Mouse (Mus musculus): ENCODE measurements around the gene Slc25a48. TPM values are rescaled to one million over a fixed set of nuclear protein-coding genes. Genes with fewer than 3 reads are reported as not detected.

Slc25a48 gene
- polyA plus RNA-seq (2012; ENCODE audit: insufficient read depth, insufficient read length, low replicate concordance, missing spikeins), result not detected in 2 replicates

GRCm38 (mm10) chr13:56438211-56439075 is at the start of gene Slc25a48:
Slc25a48 (plus strand) TSS chr13:56438355.
- 5% methylated on average over 51 of the region's 51 CpGs for WGBS
- Histone ChIP-seq H3K4me3 (ENCODE audit: insufficient read depth, low read depth, low read length) (peak within 1 kb of the TSS; percentile 3; the same call in 1 of the 2 replicates), H3K4me1 (ENCODE audit: control insufficient read depth, insufficient read depth, low read length) (peaks cover 11% of the 10 kb centered on the region), H3K27ac (ENCODE audit: insufficient read depth, low read depth, low read length) (no peak within 1 kb of the TSS)
- no peak for TF ChIP-seq POLR2A (IDR thresholded peaks at IDR 0.05; ENCODE audit: insufficient read depth, low read depth, low read length)
- no peak for TF ChIP-seq CTCF (IDR thresholded peaks at IDR 0.05; ENCODE audit: insufficient read depth, low read depth, low read length)

DNA sequence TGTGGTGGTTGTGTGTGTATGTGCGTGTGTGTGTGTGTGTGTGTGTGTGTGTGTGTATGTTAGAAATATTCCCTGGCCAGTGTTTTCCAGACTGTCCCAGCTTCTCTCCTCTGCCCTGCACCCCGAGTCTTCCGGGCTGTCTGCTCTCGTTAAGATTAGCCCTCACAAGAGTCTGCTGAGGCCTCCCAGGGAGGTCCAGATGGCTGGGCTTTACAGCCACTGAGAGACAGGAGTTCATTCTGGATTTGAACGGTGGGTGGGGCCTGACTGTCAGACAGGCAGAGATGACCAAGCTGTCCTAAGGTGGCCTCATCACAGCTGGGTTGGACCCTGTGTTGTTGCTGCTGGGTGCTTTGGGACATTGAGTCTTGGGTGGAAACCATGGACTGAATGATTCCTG is 40.6 kb upstream of the Slc25a48 start:
- 70% methylated on average over 5 of the region's 5 CpGs for WGBS

DNA sequence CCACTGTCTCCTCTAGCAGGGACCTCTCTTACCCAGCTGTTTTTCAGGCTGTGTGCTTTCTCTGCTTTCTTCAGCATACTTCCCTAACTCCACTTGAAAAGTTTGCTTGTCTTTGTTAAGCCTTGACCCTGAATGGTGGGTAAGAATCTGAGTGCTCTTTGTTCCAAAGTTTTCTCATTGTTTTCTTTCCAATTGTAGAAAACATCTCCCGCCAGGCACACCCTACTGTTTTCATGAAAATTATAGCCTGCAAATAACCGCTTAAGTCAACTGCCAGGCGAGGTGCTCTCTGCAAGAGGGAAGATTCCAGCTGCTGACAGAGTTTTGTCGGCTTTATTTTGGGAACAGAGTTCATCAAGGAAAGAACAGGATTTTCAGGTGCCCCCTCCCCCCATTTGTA is 37.0 kb upstream of the Slc25a48 start:
- WGBS, result 25% methylated on average over 4 of the region's 4 CpGs
- no peak overlapping the region for H3K4me3 ChIP-seq (ENCODE audit: insufficient read depth, low read depth, low read length)
- peaks cover 18% of the 10 kb centered on the region for H3K4me1 ChIP-seq (ENCODE audit: control insufficient read depth, insufficient read depth, low read length)
- 0 out of 2 replicates have a peak overlapping the region, but pooled peaks have one; percentile 30 for H3K27ac ChIP-seq (ENCODE audit: insufficient read depth, low read depth, low read length)
- TF ChIP-seq POLR2A (IDR thresholded peaks at IDR 0.05; ENCODE audit: insufficient read depth, low read depth, low read length) (no peak), CTCF (IDR thresholded peaks at IDR 0.05; ENCODE audit: insufficient read depth, low read depth, low read length) (no peak)

More for the DNA sequence above, 40.6 kb upstream of the Slc25a48 start:
- TF ChIP-seq CTCF (IDR thresholded peaks at IDR 0.05; ENCODE audit: insufficient read depth, low read depth, low read length), result no peak
- Histone ChIP-seq H3K4me1 (ENCODE audit: control insufficient read depth, insufficient read depth, low read length) (peaks cover 18% of the 10 kb centered on the region), H3K27ac (ENCODE audit: insufficient read depth, low read depth, low read length) (no peak overlapping the region), H3K4me3 (ENCODE audit: insufficient read depth, low read depth, low read length) (no peak overlapping the region)

- Histone ChIP-seq H3K4me1 (ENCODE audit: control insufficient read depth, insufficient read depth, low read length) (peaks cover 15% of the 10 kb centered on the region), H3K27ac (ENCODE audit: insufficient read depth, low read depth, low read length) (no peak overlapping the region), H3K4me3 (ENCODE audit: insufficient read depth, low read depth, low read length) (no peak overlapping the region)
- TF ChIP-seq CTCF (IDR thresholded peaks at IDR 0.05; ENCODE audit: insufficient read depth, low read depth, low read length), result no peak
- TF ChIP-seq POLR2A (IDR thresholded peaks at IDR 0.05; ENCODE audit: insufficient read depth, low read depth, low read length), result no peak
- 87% methylated on average over 8 of the region's 8 CpGs for WGBS
Measured at GRCm38 (mm10) chr13:56403381-56404086, 34.6 kb upstream of the Slc25a48 start.

GRCm38 (mm10) chr13:56404511-56405140 is 33.5 kb upstream of the Slc25a48 start:
- Histone ChIP-seq H3K27ac (ENCODE audit: insufficient read depth, low read depth, low read length) (no peak overlapping the region), H3K4me1 (ENCODE audit: control insufficient read depth, insufficient read depth, low read length) (peaks cover 13% of the 10 kb centered on the region), H3K4me3 (ENCODE audit: insufficient read depth, low read depth, low read length) (no peak overlapping the region)
- TF ChIP-seq CTCF (IDR thresholded peaks at IDR 0.05; ENCODE audit: insufficient read depth, low read depth, low read length) (no peak), POLR2A (IDR thresholded peaks at IDR 0.05; ENCODE audit: insufficient read depth, low read depth, low read length) (no peak)
- 86% methylated on average over 6 of the region's 6 CpGs for WGBS

- Histone ChIP-seq H3K4me1 (ENCODE audit: control insufficient read depth, insufficient read depth, low read length) (no peaks in the 10 kb centered on the region), H3K4me3 (ENCODE audit: insufficient read depth, low read depth, low read length) (no peak overlapping the region), H3K27ac (ENCODE audit: insufficient read depth, low read depth, low read length) (no peak overlapping the region)
- TF ChIP-seq POLR2A (IDR thresholded peaks at IDR 0.05; ENCODE audit: insufficient read depth, low read depth, low read length) (no peak), CTCF (IDR thresholded peaks at IDR 0.05; ENCODE audit: insufficient read depth, low read depth, low read length) (no peak)
- 74% methylated on average over 9 of the region's 9 CpGs for WGBS
Measured at GRCm38 (mm10) chr13:56412286-56412873, 25.8 kb upstream of the Slc25a48 start.

- H3K4me1 ChIP-seq (ENCODE audit: control insufficient read depth, insufficient read depth, low read length), result no peaks in the 10 kb centered on the region
- 72% methylated on average over 13 of the region's 13 CpGs for WGBS
- H3K4me3 ChIP-seq (ENCODE audit: insufficient read depth, low read depth, low read length), result no peak overlapping the region
- TF ChIP-seq POLR2A (IDR thresholded peaks at IDR 0.05; ENCODE audit: insufficient read depth, low read depth, low read length) (no peak), CTCF (IDR thresholded peaks at IDR 0.05; ENCODE audit: insufficient read depth, low read depth, low read length) (no peak)
- H3K27ac ChIP-seq (ENCODE audit: insufficient read depth, low read depth, low read length), result no peak overlapping the region
Measured at GRCm38 (mm10) chr13:56418685-56419483, 19.3 kb upstream of the Slc25a48 start.

DNA sequence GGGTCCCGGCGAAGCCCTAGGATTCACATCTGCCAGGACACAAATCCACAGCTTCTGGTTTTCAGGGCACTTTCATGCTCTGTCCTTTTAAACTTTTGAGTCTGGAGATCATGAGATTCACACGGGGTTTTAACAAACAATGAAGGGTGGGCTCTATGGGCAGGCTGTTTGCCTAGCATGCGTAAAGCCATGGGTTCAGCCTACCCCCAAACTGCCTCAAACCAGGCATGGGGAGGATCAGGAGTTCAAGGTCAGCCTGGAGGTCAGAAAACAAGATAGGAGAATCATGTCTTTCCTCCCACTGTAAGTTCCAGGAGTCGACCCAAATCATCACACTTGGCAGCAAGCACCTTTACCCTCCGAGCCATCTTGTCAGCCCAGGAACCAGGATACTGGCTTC is 18.6 kb upstream of the Slc25a48 start:
- WGBS, result 86% methylated on average over 6 of the region's 6 CpGs
- Histone ChIP-seq H3K4me1 (ENCODE audit: control insufficient read depth, insufficient read depth, low read length) (no peaks in the 10 kb centered on the region), H3K4me3 (ENCODE audit: insufficient read depth, low read depth, low read length) (no peak overlapping the region), H3K27ac (ENCODE audit: insufficient read depth, low read depth, low read length) (no peak overlapping the region)
- TF ChIP-seq POLR2A (IDR thresholded peaks at IDR 0.05; ENCODE audit: insufficient read depth, low read depth, low read length) (no peak), CTCF (IDR thresholded peaks at IDR 0.05; ENCODE audit: insufficient read depth, low read depth, low read length) (no peak)
